Comparison of ENCODE assay signal across 28 mouse cellular contexts in genomic region chr2:162740523-162740922, GRCm38 (mm10).
DNase-seq lines count a peak whose midpoint lies in the region; ATAC-seq and TF ChIP-seq lines count a peak whose summit lies in the region.
"Had no signal": no experiment of that assay in that cellular context is flagged by ENCODE, and none has a peak within 500 bp of the region (broad histone marks: within the 10 kb centered on the region; RNA-seq: fewer than 3 reads in every experiment).

No protein-coding gene starts in this region.

- H3K27me3 ChIP-seq in forebrain, embryonic 10.5 days (ENCODE audit: poor library complexity, severe bottlenecking): peaks cover 18% of the 10 kb centered on the region
- no peaks in the 10 kb centered on the region for H3K27me3 ChIP-seq in forebrain, embryonic 16.5 days (replicated peaks; ENCODE audit: control insufficient read depth, insufficient read depth, low read length)
- H3K27me3 ChIP-seq in forebrain, embryonic 14.5 days (replicated peaks; ENCODE audit: control insufficient read depth, insufficient read depth, low read length): no peaks in the 10 kb centered on the region
- H3K27me3 ChIP-seq in intestine, embryonic 15.5 days (replicated peaks): no peaks in the 10 kb centered on the region
- H3K27me3 ChIP-seq: CH12.LX; embryonic facial prominence, embryonic 13.5 days; heart, embryonic 12.5 days; heart, embryonic 15.5 days; hindbrain, embryonic 13.5 days had no signal

- no peak overlapping the region for H3K4me2 ChIP-seq in forebrain, embryonic 16.5 days (ENCODE audit: low read length)
- no peak overlapping the region for H3K4me2 ChIP-seq in forebrain, embryonic 14.5 days (ENCODE audit: low read length)
- no peak overlapping the region for H3K4me2 ChIP-seq in intestine, embryonic 15.5 days (replicated peaks)
- H3K4me2 ChIP-seq: embryonic facial prominence, embryonic 13.5 days; heart, embryonic 12.5 days; heart, embryonic 15.5 days; hindbrain, embryonic 13.5 days had no signal

- H3K4me1 ChIP-seq in forebrain, embryonic 10.5 days: peaks cover 17% of the 10 kb centered on the region
- H3K4me1 ChIP-seq in forebrain, embryonic 16.5 days (replicated peaks; ENCODE audit: control insufficient read depth, insufficient read depth, low read length): no peaks in the 10 kb centered on the region
- 0 out of 2 replicates have a peak, but pooled peaks cover 4% of the 10 kb centered on the region for H3K4me1 ChIP-seq in forebrain, embryonic 14.5 days (ENCODE audit: control insufficient read depth, insufficient read depth, low read length)
- no peaks in the 10 kb centered on the region for H3K4me1 ChIP-seq in intestine, embryonic 15.5 days (replicated peaks)
- H3K4me1 ChIP-seq: embryonic facial prominence, embryonic 13.5 days; heart, embryonic 12.5 days; heart, embryonic 15.5 days; hindbrain, embryonic 10.5 days; hindbrain, embryonic 13.5 days had no signal

- no peak for ATAC-seq in forebrain, embryonic 16.5 days
- ATAC-seq in forebrain, embryonic 14.5 days: peak; percentile 46
- ATAC-seq in intestine, embryonic 15.5 days: no peak
- ATAC-seq: hindbrain, postnatal 0 days; inflammation-experienced regulatory T-cells, adult 6 months; intestine, postnatal 0 days had no signal

- H3K4me3 ChIP-seq in forebrain, embryonic 10.5 days: no peak overlapping the region
- no peak overlapping the region for H3K4me3 ChIP-seq in forebrain, embryonic 16.5 days (replicated peaks; ENCODE audit: low read length)
- no peak overlapping the region for H3K4me3 ChIP-seq in forebrain, embryonic 14.5 days (ENCODE audit: low read depth, low read length)
- H3K4me3 ChIP-seq in intestine, embryonic 15.5 days (replicated peaks): no peak overlapping the region
- H3K4me3 ChIP-seq: embryonic facial prominence, embryonic 13.5 days; heart, embryonic 12.5 days; heart, embryonic 15.5 days; hindbrain, embryonic 10.5 days; hindbrain, embryonic 13.5 days had no signal

- peak; percentile 21 for DNase-seq in forebrain, embryonic 10.5 days (ENCODE audit: extremely low spot score, low spot score)
- peak; percentile 72 for DNase-seq in brain, embryonic 14.5 days (ENCODE audit: low read depth)
- DNase-seq in forebrain, embryonic 14.5 days (ENCODE audit: low spot score): peak; percentile 51
- peak; percentile 58 for DNase-seq in retina, postnatal 1 day
- DNase-seq in layer of hippocampus, postnatal 25 days (ENCODE audit: extremely low spot score in 1 of 2, low spot score in 1 of 2): no peak
- DNase-seq: adrenal gland, adult 2 months; adrenal gland, postnatal 14 days; B cell, adult 2 months; cerebellum, adult 18-20 months; cerebellum, adult 9-11 months; cerebellum, postnatal 25 days; gastrocnemius, postnatal 25 days; heart, adult 18-20 months; heart, postnatal 10 days; heart, postnatal 36 days; kidney, adult 8-10 months had no signal

- no peak for TF ChIP-seq CTCF in brain, embryonic 14.5 days (IDR thresholded peaks at IDR 0.05; ENCODE audit: borderline replicate concordance, extremely low read depth, insufficient read depth, insufficient read length)

- H3K9ac ChIP-seq in forebrain, embryonic 16.5 days (replicated peaks; ENCODE audit: low read depth, low read length): no peak overlapping the region
- no peak overlapping the region for H3K9ac ChIP-seq in forebrain, embryonic 14.5 days (ENCODE audit: low read length)
- no peak overlapping the region for H3K9ac ChIP-seq in intestine, embryonic 15.5 days
- H3K9ac ChIP-seq: embryonic facial prominence, embryonic 13.5 days; heart, embryonic 12.5 days; heart, embryonic 15.5 days; hindbrain, embryonic 13.5 days had no signal

- no peak for TF ChIP-seq POLR2A in brain, embryonic 14.5 days (IDR thresholded peaks at IDR 0.05; ENCODE audit: borderline replicate concordance, extremely low read depth, insufficient read depth, insufficient read length, poor library complexity, severe bottlenecking)

- no peaks in the 10 kb centered on the region for H3K9me3 ChIP-seq in forebrain, embryonic 10.5 days
- H3K9me3 ChIP-seq in forebrain, embryonic 16.5 days (ENCODE audit: control insufficient read depth, low read length): no peaks in the 10 kb centered on the region
- H3K9me3 ChIP-seq in forebrain, embryonic 14.5 days (replicated peaks; ENCODE audit: control insufficient read depth, low read length): no peaks in the 10 kb centered on the region
- no peaks in the 10 kb centered on the region for H3K9me3 ChIP-seq in intestine, embryonic 15.5 days
- H3K9me3 ChIP-seq: embryonic facial prominence, embryonic 13.5 days; heart, embryonic 12.5 days; heart, embryonic 15.5 days; hindbrain, embryonic 10.5 days; hindbrain, embryonic 13.5 days had no signal

- no peaks in the 10 kb centered on the region for H3K36me3 ChIP-seq in forebrain, embryonic 10.5 days (replicated peaks)
- no peaks in the 10 kb centered on the region for H3K36me3 ChIP-seq in forebrain, embryonic 16.5 days (ENCODE audit: control insufficient read depth, insufficient read depth)
- H3K36me3 ChIP-seq in forebrain, embryonic 14.5 days (ENCODE audit: control insufficient read depth, insufficient read depth, low read length): no peaks in the 10 kb centered on the region
- no peaks in the 10 kb centered on the region for H3K36me3 ChIP-seq in intestine, embryonic 15.5 days
- H3K36me3 ChIP-seq: embryonic facial prominence, embryonic 13.5 days; G1E; heart, embryonic 12.5 days; heart, embryonic 15.5 days; hindbrain, embryonic 10.5 days; hindbrain, embryonic 13.5 days had no signal

- 48% methylated on average over 5 of the region's 5 CpGs for WGBS in forebrain, embryonic 10.5 days
- 19% methylated on average over 5 of the region's 5 CpGs for WGBS in forebrain, embryonic 16.5 days
- WGBS in forebrain, embryonic 14.5 days: 11% methylated on average over 5 of the region's 5 CpGs
- 75% methylated on average over 5 of the region's 5 CpGs for WGBS in intestine, embryonic 15.5 days

- no peak overlapping the region for H3K27ac ChIP-seq in forebrain, embryonic 10.5 days
- H3K27ac ChIP-seq in forebrain, embryonic 16.5 days (ENCODE audit: low read length): no peak overlapping the region
- H3K27ac ChIP-seq in forebrain, embryonic 14.5 days (ENCODE audit: low read depth, low read length): no peak overlapping the region
- no peak overlapping the region for H3K27ac ChIP-seq in intestine, embryonic 15.5 days
- H3K27ac ChIP-seq: embryonic facial prominence, embryonic 13.5 days; heart, embryonic 15.5 days; hindbrain, embryonic 10.5 days; hindbrain, embryonic 13.5 days; hindbrain, postnatal 0 days had no signal

Comparison
In these comparisons a context has a peak if more than half of its experiments do, and no peak if none do; other contexts are left out.
1. DNase-seq: peak in forebrain, embryonic 10.5 days (single experiment), brain, embryonic 14.5 days (single experiment), forebrain, embryonic 14.5 days (single experiment) and retina, postnatal 1 day (single experiment); none in layer of hippocampus, postnatal 25 days (0 of 2).